Mouse (Mus musculus) stomach, embryonic 14.5 days (tissue): ENCODE measurements around the gene 2310007B03Rik. TPM values are rescaled to one million over a fixed set of nuclear protein-coding genes. Genes with fewer than 3 reads are reported as not detected.

ENCODE experiments used
- ATAC-seq: fragments of 200-750 bp; cut with Nextera tagmentation; 2 replicates; pipeline ENCODE4 v1.8.0; 2017; ENCODE audit warnings: low read depth, moderate TSS enrichment; ENCODE audit not compliant: insufficient number of reproducible peaks, insufficient read depth, low FRiP score
- H3K27ac ChIP-seq: fragments of 300-500 bp; sonication (generic); 2 replicates; pipeline ENCODE4 v1.5.1; 2014; ENCODE audit warnings: mild to moderate bottlenecking, low read length, moderate library complexity, mixed read lengths
- H3K27me3 ChIP-seq: fragments of 300-500 bp; sonication (generic); 2 replicates; pipeline ENCODE4 v1.6.1; 2014; ENCODE audit warnings: low read length, control low read depth, mixed read lengths; ENCODE audit not compliant: control insufficient read depth, insufficient read depth
- H3K36me3 ChIP-seq: fragments of 300-500 bp; sonication (generic); 2 replicates; pipeline ENCODE4 v1.6.1; 2014; ENCODE audit warnings: mild to moderate bottlenecking, control low read depth, low read length, moderate library complexity, mixed read lengths; ENCODE audit not compliant: control insufficient read depth, insufficient read depth
- H3K4me1 ChIP-seq: fragments of 300-500 bp; sonication (generic); 2 replicates; pipeline ENCODE4 v1.6.1; 2014; ENCODE audit warnings: low read length, control low read depth, mixed read lengths; ENCODE audit not compliant: control insufficient read depth, insufficient read depth
- H3K4me2 ChIP-seq: fragments of 300-500 bp; sonication (generic); replicated peaks from 2 replicates; pipeline ENCODE4 v1.6.1; 2014; ENCODE audit warnings: low read depth, low read length, control low read depth
- H3K4me3 ChIP-seq: fragments of 300-500 bp; sonication (generic); 2 replicates; pipeline ENCODE4 v1.5.1; 2014; ENCODE audit warnings: low read depth, low read length, control low read depth
- H3K9ac ChIP-seq: fragments of 300-500 bp; sonication (generic); replicated peaks from 2 replicates; pipeline ENCODE4 v1.6.1; 2014; ENCODE audit warnings: low read depth, mild to moderate bottlenecking, control low read depth, low read length, moderate library complexity, mixed read lengths
- H3K9me3 ChIP-seq: fragments of 300-500 bp; sonication (generic); 2 replicates; pipeline ENCODE4 v1.6.1; 2016; ENCODE audit warnings: low read depth, low read length, control low read depth; ENCODE audit not compliant: control insufficient read depth
- WGBS: fragments of 180-500 bp; shearing (Covaris S2); extraction: QIAGEN DNeasy Blood & Tissue Kit; methylation state at CpG from one replicate; pipeline ENCODE4 v1.1.7; 2014; 5-methylcytosine and 5-hydroxymethylcytosine counted together
- polyA plus RNA-seq: library from polyadenylated mRNA; unstranded; fragments of >200 nt; fragmentation: Nextera tagmentation; extraction: Ambion mirVana; gene quantifications from 2 replicates; pipeline ENCODE4 v1.2.1, GENCODE M21; 2014

The 2310007B03Rik gene
- polyA plus RNA-seq, 1 experiment from 2014 or later: 2.6 TPM

DNA sequence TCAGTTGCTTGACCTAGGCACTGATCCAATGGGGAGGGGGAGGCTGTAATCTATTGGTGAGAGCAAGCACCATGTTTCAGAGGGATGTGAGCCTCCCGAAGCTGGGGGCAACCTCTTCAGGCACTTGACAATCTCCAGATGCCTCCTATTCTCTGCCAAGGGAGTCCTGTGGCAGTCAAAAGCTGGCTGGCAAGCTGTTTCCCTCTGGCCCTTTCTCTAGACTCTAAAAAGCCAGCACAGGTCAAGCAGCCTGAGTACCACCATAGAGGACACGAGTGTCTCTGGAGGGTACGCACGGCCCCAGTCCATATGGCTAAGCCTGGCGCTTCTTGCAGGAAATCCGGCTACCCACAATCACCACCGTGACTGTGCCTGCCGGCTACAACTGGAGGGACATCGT lies 16.6 kb downstream of the 2310007B03Rik start:
- Histone ChIP-seq H3K4me3 (no peak overlapping the region), H3K27ac (no peak overlapping the region), H3K9me3 (no peaks in the 10 kb centered on the region), H3K4me2 (no peak overlapping the region), H3K27me3 (no peaks in the 10 kb centered on the region), H3K36me3 (no peaks in the 10 kb centered on the region), H3K9ac (no peak overlapping the region), H3K4me1 (no peaks in the 10 kb centered on the region)
- 72% methylated on average over 9 of the region's 9 CpGs for WGBS
- ATAC-seq: no peak

DNA sequence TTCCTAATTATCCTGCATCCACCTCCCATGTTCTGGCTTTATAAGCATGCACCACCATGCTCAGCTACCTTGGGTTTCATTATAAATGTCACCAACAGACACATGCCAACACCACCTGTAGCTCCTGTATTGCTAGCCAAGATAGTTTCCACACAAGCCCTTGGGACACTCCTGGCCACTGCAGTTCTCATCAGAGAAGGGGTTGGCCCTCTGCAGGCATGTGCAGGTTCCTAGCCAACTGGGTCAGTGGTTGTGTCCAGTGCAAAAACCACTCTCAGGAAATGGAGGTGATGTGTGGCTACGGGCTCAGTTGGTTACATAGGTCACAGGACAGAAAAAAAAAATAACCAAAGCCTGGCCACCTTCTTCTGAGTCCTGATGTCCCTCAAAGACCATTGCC lies 17.9 kb downstream of the 2310007B03Rik start:
- WGBS: 90% methylated on average over 1 of the region's 1 CpGs
- ATAC-seq: no peak

GRCm38 (mm10) chr1:93139713-93140112 lies 21.0 kb downstream of the 2310007B03Rik start:
- Histone ChIP-seq H3K4me3 (no peak overlapping the region), H3K4me2 (no peak overlapping the region), H3K36me3 (no peaks in the 10 kb centered on the region), H3K9ac (no peak overlapping the region), H3K4me1 (no peaks in the 10 kb centered on the region), H3K9me3 (no peaks in the 10 kb centered on the region), H3K27me3 (no peaks in the 10 kb centered on the region), H3K27ac (no peak overlapping the region)
- 85% methylated on average over 7 of the region's 7 CpGs for WGBS
- ATAC-seq: no peak

More for the DNA sequence above, 17.9 kb downstream of the 2310007B03Rik start:
- Histone ChIP-seq H3K9ac (no peak overlapping the region), H3K27me3 (no peaks in the 10 kb centered on the region), H3K36me3 (no peaks in the 10 kb centered on the region), H3K4me2 (no peak overlapping the region), H3K4me1 (no peaks in the 10 kb centered on the region), H3K9me3 (no peaks in the 10 kb centered on the region), H3K4me3 (no peak overlapping the region), H3K27ac (no peak overlapping the region)

GRCm38 (mm10) chr1:93138534-93138933 lies 22.2 kb downstream of the 2310007B03Rik start:
- Histone ChIP-seq H3K36me3 (no peaks in the 10 kb centered on the region), H3K27me3 (no peaks in the 10 kb centered on the region), H3K27ac (no peak overlapping the region), H3K4me1 (no peaks in the 10 kb centered on the region), H3K9me3 (no peaks in the 10 kb centered on the region), H3K4me2 (no peak overlapping the region), H3K4me3 (no peak overlapping the region), H3K9ac (no peak overlapping the region)
- WGBS: 72% methylated on average over 6 of the region's 6 CpGs
- no peak for ATAC-seq

- no peak for ATAC-seq
- H3K4me2 ChIP-seq: no peak within 1 kb of the TSS
- no peaks in the 10 kb centered on the region for H3K4me1 ChIP-seq
- H3K27ac ChIP-seq: no peak within 1 kb of the TSS
- no peaks in the 10 kb centered on the region for H3K9me3 ChIP-seq
- no peaks in the 10 kb centered on the region for H3K36me3 ChIP-seq
- H3K27me3 ChIP-seq: no peaks in the 10 kb centered on the region
- no peak within 1 kb of the TSS for H3K9ac ChIP-seq
- no peak within 1 kb of the TSS for H3K4me3 ChIP-seq
- WGBS: 78% methylated on average over 12 of the region's 12 CpGs
These were observed 25.7 kb downstream of the 2310007B03Rik start, which contains the start of gene Agxt for GRCm38 (mm10) chr1:93135036-93135526. Gene Agxt, plus strand, starts transcription at chr1:93135240.

- Histone ChIP-seq H3K4me2 (no peak overlapping the region), H3K27ac (no peak overlapping the region), H3K4me1 (no peaks in the 10 kb centered on the region), H3K9ac (no peak overlapping the region), H3K9me3 (no peaks in the 10 kb centered on the region), H3K4me3 (no peak overlapping the region), H3K27me3 (no peaks in the 10 kb centered on the region), H3K36me3 (no peaks in the 10 kb centered on the region)
- 53% methylated on average over 8 of the region's 8 CpGs for WGBS
- ATAC-seq: no peak
These were observed 28.1 kb downstream of the 2310007B03Rik start for GRCm38 (mm10) chr1:93132676-93133075.

- 57% methylated on average over 10 of the region's 10 CpGs for WGBS
- no peaks in the 10 kb centered on the region for H3K36me3 ChIP-seq
- H3K4me3 ChIP-seq: no peak overlapping the region
- H3K9ac ChIP-seq: no peak overlapping the region
- H3K27ac ChIP-seq: no peak overlapping the region
- no peaks in the 10 kb centered on the region for H3K4me1 ChIP-seq
- no peaks in the 10 kb centered on the region for H3K27me3 ChIP-seq
- ATAC-seq: no peak
- H3K9me3 ChIP-seq: no peaks in the 10 kb centered on the region
- no peak overlapping the region for H3K4me2 ChIP-seq
These were observed 30.3 kb downstream of the 2310007B03Rik start for GRCm38 (mm10) chr1:93130242-93130983.

DNA sequence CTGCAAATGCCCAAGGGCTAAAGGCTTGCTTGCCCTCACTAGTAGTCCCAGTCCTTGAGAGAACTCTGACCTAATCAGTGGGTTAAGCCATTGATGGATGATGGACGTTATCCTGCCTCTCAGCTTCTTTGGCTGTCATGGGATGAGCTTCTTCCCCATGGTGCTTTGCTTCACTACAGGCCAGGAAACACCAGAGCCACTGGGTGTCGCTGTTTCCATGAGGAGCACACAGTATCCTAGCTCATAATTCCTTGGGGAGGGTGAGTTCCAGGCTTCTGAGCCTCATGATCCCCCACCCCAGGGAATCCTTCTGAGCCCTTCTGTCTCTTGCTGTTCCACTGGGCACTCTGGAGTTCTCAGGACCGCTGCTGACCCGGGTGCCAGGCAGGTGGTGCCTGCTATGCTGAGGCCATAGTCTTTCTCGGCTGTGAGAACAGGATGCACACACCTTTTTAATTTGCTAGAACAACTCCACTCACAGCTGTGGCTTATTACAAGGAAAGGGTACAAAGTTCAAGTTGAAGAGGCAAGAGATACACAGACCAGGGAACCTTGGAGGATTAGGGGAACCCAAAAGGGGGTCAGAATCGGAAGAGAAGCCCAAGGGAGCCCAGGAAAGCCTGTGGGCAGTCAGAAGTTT lies 31.9 kb downstream of the 2310007B03Rik start:
- 0 out of 2 replicates have a peak, but pooled peaks cover 2% of the 10 kb centered on the region for H3K4me1 ChIP-seq
- H3K27ac ChIP-seq: no peak overlapping the region

More for the DNA sequence above, 31.9 kb downstream of the 2310007B03Rik start:
- Histone ChIP-seq H3K4me3 (no peak overlapping the region), H3K27me3 (no peaks in the 10 kb centered on the region), H3K36me3 (no peaks in the 10 kb centered on the region), H3K4me2 (no peak overlapping the region), H3K9ac (no peak overlapping the region), H3K9me3 (no peaks in the 10 kb centered on the region)
- no peak for ATAC-seq
- 28% methylated on average over 6 of the region's 6 CpGs for WGBS
